Mouse (Mus musculus) T-helper 2 cell (primary cell): ENCODE measurements around the gene Cyp27a1.

Source experiments
- in situ Hi-C: fragments of 300-600 bp; cut with MboI, MseI; formaldehyde crosslinking; loops from one replicate; pipeline ENCODE4 v1.15.1; 2025; ENCODE audit warnings: high pct_unique_total_duplicates

Cyp27a1 gene

DNA sequence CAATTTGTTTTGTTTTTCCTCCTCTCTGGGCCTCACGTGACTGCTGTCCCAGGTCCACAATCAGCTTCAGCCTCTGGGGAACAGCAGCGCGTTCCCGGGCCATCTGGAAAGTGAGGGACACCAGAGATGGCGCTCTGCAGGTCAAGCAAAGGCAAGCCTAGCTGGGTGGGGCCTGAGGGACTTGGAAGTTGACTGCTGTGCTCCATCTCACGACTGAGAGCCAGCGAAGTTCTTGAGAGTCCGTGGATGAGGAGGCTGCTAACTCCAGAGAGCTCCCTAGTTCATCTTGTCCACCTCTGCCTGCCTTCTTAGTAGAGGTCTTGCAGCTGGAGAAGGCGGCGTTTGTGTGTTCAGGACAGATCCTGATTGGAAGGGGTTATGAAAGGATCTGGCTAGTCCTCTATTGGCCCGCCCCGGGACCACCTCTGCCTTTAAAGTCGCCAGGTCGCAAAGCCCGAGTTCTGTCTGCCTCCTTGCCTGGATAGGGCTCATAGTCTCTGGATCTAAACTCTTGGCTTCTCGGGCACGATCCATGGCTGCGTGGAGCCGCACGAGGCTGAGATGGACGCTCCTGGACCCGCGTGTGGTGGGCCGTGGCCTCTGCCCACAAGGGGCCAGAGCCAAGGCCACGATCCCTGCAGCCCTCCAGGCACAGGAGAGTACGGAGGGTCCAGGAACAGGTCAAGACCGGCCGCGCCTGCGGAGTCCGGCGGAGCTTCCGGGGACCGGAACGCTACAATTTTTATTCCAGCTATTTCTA lies at the start of gene Cyp27a1:
Gene Cyp27a1 (plus strand): TSS at position 476 of the 760 bp plus-strand sequence.
- in situ Hi-C loops: loop anchor here (10.0 to 25.0 kb wide), 2 partner anchors 412 to 1849 kb away; partner anchors contain the start of gene Nhej1

DNA sequence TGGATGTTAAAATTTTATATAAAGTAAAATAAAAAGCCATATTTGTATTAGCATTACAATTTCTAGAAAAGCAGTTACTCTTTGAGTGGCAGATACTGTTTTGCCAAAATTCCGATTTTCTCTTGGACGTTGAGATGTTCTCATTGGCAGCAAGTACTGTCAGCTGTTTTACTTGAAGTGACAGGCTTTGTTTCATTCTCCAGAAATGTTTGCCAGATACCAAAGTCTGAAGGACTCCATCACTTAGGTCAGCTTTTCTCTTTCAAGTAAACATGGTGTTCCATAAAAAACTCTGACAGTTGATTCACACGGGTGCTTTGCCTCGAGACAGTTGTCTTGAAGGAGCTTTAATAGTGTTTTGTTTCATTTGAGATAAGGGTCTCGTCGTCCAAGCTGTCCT lies 48.2 kb upstream of the Cyp27a1 start:
- in situ Hi-C loops: no loop called here

DNA sequence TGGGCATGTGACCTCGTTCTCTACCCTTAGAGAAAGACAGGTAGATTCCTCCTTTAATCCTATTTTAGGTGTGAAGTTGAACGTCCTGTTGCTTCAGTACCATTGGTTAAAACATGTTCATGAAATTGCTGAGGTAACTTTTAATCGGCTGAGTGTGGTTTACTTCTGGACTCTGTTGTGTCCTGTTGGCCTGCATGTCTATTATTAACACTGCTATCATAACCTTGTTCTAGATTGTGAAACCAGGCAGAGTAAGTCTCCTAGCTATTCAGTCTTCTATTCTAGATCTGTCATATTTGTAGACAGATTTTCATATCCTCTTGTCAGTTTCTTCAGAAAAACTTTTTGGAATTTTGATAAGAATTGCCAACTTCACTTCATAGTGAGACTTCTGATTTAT lies 45.0 kb upstream of the Cyp27a1 start:
- in situ Hi-C loops: no loop called here

DNA sequence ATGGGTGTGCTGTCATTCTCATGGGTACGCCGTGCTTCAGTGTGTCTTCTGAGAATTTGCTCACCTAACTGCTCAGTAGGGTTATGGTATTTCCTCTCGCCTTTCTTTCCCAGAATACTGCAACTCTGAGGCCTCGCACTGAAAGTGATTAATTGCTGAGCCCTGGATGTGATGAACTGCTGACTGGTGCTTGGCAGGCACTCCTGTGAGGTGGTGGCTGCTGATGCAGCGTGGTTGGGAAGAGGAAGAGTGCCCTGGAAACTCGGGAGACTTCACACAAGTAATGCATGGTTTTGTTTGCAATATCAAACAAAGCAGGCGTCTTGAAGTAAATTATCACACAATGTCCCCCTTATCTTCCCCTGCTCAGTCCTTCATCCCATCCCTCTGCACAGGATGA lies 40.6 kb upstream of the Cyp27a1 start:
- in situ Hi-C loops: no loop called here

DNA sequence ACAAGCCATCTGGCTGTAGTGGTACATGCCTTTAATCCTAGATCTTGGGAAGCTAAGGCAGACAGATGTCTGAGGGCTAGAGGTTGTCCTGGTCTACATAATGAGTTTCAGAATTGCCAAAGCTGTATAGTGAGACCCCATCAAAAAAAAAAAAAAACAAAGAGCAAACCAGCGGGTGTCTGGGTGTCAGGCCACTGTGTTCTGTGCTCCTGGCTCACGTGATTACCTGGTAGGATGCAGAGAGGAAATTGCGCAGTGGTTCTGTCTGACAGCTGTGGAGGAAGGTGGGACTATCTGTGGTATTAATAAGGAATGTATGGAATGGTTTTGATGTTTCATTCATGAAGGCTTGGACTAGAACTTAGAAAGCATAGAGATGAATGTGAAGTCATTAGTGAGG lies 36.5 kb upstream of the Cyp27a1 start:
- in situ Hi-C loops: no loop called here

DNA sequence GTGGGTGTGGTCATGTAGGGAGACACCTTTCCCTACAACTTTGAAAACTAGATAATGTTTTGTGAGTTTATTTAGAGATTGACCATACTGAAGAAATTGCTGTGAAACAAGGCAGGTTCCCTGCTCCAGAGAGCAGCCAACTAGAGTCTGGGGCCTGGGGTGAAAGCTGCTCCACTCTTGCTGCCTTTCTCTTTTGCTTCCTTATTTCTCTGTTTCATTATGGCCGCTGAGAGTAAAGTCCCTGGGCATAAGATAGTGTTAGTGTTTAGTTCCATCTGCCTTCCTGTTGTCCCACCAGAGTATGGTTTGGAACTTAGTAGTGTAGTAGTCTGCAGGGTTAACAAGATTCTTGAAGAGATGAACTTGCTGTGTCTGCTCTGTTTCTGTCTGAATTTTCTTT lies 35.5 kb upstream of the Cyp27a1 start:
- in situ Hi-C loops: no loop called here

DNA sequence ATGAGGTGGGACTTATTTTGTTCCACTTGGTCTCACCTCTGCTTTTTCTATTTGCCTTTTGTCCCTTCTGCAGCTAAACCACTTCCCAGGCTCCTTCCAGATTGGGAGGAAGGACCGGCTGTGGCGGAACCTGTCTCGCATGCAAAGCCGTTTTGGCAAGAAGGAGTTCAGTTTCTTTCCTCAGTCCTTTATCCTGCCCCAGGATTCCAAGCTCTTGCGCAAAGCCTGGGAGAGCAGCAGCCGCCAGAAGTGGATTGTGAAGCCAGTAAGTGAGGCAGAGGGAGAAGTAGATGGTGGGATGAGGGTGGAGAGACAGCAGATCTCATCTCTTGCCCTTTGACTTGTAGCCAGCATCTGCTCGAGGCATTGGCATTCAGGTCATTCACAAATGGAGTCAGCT lies 26.2 kb upstream of the Cyp27a1 start:
- in situ Hi-C loops: no loop called here

DNA sequence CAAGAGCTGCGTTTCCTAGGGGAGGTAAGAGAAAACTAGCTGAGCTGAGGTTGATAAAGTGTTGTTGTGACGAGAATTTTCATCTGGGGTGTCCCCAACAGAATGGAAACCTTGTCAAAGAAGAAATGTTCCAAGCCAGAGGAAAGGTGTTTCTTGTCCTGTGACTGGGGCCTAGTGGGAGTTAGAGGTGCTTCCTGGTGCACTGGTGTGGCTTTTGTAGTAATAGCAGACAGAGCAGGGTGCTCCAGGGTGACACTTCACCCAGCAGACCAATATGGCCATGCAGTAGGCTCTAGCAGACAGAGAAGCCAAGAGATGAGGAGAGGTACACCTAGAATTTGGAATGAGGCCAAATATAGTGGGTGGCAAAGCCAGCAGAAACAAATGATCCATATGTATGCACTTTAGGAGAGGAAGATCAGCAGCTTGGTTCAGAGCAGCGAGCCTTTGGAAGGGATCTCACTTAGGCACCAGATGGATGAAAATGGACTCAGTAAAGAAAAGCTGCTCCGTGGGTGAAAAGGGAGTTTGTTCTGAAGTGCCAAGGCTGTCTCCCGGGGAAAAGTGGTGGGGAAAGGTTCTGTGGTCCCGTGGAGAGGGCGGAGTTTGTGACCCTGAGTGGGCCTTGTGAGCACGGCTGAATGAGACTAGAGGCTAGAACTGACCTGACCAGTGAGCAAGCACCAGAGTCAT lies 19.3 kb upstream of the Cyp27a1 start:
- in situ Hi-C loops: no loop called here

DNA sequence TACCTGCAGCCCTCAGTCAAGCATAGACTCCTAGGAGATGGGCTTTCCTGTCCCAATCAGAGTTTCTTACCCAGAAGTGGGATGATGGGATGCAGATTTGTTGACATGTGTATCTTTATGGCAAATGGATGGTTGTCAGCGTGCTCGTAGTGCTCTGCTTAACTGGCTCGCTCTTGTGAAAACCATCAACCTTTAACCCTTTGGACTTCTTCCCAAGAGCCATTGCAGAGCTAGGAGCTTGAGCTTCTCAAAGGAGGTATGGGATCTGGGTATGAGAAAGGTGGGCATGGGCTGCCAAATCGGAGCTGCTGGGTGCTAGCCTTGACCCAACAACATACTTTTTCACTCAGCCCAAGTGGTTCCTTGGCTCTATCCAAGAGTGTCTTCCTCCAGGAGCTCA lies 17.5 kb upstream of the Cyp27a1 start:
- in situ Hi-C loops: no loop called here

DNA sequence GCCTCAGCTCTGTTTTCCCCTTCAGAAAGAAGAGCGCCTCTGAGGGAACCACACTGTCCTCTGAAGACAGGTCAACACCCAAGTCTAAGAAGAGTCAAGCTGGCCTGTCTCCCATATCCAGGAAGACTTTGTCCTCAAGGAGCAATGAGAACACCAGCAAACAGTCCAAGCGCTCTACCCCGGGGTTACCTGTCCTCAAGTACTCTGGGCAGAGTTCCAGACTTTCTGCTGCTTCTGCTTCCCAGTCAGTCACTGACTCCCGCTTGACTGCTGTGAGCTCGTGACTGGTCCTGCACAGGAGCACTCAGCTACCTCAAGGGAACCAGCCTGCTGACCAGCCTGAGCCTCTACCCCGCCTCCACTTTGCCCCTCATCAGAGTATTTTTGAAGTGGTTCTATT lies 16.0 kb upstream of the Cyp27a1 start:
- in situ Hi-C loops: no loop called here

DNA sequence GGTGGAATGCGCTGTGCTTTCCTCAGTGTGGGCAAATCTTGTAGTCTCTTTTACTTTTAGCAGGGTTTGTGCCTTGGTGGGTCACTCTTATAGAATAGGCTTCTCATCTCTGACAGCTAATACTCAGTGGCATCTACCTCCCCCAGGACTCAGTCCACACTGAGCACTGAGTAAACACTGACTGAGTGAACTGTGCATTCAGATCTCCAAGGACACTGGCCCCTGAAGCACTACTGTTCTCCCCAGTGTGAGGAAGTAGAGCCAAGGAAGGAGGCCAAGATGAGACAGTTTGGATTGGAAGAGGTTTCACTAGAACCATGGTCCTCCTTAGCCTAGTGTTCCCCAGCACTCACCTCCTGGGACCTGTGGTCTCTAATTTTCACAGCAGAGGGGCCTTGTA lies 15.0 kb upstream of the Cyp27a1 start:
- in situ Hi-C loops: no loop called here

DNA sequence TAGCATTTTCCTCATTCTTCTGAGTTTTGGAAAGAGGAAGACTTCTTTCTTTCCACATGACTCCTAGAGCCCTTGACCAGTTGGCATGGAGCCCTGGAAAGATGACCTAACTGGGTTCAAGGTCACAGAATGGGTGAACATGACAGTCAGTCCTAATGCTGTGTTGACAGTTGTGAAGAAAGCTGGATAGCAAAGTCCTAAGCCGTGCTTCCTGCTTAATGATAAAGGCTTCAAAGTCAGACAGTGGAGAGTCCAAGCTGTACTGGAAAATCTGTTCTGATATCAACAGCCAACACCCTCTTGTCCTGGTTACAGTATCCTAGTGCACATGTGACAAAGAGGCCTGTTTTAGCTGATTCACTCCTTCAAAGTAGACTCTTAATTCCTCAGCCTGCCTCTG lies 14.6 kb upstream of the Cyp27a1 start:
- in situ Hi-C loops: no loop called here

DNA sequence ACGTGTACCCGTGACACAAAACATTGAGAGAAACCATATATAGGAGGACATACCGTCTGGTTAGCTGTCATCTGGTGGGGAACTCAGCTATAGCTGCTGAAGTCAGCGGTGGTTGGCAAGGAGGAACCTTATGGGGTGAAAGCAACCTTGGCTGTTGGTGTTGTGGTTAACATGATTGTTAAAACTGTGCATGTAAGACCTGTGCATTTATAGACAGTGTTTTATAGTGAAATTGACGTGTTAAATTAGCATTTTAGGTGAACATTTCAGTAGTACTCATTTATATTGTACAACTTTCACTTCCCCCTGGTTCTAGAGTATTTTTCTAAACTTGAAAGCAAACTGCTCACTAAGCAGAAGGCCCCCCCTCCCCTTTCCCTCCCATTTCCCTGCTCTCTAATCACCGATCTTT lies 11.2 kb upstream of the Cyp27a1 start:
- in situ Hi-C loops: loop anchor here (25.0 kb wide), 1 partner anchor 1860 kb away; no protein-coding TSS in a partner anchor

DNA sequence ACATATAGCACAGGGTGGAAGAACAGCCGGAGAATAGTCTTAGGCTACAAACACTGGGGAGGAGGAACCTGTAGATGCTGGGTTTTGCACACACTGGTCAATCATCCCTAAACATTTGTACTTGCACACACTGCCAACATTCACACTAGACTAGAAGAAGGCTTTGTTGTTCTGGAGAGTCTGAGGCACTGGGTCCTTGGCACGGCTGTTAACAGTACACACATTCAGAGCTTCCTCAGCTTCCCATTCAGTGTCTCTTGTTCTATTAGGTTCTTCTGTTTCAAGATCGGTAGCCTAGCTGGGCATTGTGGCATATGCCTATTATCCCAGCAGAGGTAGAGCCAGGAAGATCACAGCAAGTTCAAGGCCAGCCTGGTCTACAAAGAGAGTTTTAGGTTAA lies 9.2 kb upstream of the Cyp27a1 start:
- in situ Hi-C loops: loop anchor here (25.0 kb wide), 1 partner anchor 1858 kb away; no protein-coding TSS in a partner anchor

DNA sequence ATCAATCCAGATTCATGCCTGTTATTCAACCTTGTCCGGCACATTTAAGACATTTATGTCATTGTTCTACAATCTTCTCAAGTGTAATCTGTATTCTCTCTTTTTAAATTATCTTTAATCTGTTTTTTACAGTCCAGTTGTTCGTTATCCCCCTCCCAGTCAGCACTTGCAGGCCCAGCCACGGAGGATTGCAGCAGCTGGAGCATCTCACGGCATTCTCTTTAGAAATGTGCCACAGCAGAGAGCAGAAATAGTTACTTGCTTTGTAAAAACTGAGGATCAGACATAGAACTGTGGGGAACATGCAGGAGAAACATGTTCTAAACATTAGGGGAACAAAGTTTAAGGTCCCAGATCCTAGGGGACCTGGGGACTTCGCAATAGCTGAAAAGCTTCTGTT lies 8.4 kb upstream of the Cyp27a1 start:
- in situ Hi-C loops: loop anchor here (25.0 kb wide), 1 partner anchor 1857 kb away; no protein-coding TSS in a partner anchor

DNA sequence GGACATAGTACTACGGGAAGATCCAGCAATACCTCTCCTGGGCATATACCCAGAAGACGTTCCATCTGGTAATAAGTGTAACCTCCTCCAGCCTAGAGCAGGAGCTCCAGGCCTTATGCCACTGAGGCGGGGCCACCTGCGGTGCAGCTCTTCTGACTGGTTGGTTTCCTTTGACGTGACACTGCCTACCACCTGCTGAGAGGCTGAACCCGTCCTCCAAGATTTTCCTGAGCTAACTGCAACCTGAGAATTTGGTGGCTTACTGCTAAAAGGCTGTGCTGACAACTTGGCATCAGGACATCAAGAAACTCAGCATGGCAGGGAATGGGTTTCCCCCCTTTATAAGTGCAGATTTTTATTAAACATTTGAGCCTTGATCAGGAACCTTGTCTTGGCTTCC lies 3.8 kb upstream of the Cyp27a1 start:
- in situ Hi-C loops: loop anchor here (25.0 kb wide), 1 partner anchor 1853 kb away; no protein-coding TSS in a partner anchor

DNA sequence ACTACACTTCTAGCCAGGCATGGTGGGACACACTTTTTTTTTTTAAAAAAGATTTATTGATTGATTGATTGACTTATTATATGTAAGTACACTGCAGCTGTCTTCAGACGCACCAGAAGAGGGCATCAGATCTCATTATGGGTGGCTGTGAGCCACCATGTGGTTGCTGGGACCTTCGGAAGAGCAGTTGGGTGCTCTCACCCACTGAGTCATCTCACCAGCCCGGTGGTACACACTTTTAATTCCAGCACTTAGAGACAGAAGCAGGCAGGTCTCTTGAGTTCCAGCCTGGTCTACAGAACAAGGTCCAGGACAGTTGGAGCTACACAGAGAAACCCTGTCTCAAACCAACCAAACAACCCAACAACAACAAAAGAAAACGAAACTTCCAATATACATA lies 1.3 kb upstream of the Cyp27a1 start:
- in situ Hi-C loops: loop anchor here (10.0 to 25.0 kb wide), 2 partner anchors 413 to 1850 kb away; partner anchors contain the start of gene Nhej1

DNA sequence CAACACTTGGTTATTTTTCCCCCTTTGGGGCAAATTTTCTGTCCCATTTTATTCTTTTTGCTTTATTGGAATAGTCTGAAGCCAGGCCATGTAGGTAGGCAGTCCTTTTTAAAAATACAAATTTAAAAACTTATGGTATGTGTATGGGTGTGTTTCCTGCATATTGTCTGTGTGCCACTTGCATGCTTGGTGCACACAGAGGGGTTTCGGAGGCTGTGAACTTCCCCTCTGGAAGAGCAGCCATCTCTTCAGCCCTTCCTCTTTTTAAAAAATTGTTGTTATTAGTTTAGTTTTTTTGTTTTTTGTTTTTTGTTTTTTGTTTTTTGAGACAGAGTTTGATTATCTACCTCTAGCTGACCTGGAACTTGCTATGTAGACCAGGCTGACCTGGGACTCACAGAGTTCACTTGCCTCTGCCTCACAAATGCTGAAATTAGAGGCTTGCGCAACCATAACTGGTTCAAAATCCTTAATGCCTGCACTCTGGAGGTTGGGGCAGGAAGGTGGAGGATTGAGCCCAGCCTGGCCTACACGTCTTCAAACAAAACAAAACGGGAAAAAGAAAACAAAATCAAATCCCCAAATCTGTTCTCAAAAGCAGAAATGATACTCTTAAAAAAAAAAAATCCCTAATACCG lies 794 bp upstream of the Cyp27a1 start:
- in situ Hi-C loops: loop anchor here (10.0 to 25.0 kb wide), 2 partner anchors 412 to 1850 kb away; partner anchors contain the start of gene Nhej1

DNA sequence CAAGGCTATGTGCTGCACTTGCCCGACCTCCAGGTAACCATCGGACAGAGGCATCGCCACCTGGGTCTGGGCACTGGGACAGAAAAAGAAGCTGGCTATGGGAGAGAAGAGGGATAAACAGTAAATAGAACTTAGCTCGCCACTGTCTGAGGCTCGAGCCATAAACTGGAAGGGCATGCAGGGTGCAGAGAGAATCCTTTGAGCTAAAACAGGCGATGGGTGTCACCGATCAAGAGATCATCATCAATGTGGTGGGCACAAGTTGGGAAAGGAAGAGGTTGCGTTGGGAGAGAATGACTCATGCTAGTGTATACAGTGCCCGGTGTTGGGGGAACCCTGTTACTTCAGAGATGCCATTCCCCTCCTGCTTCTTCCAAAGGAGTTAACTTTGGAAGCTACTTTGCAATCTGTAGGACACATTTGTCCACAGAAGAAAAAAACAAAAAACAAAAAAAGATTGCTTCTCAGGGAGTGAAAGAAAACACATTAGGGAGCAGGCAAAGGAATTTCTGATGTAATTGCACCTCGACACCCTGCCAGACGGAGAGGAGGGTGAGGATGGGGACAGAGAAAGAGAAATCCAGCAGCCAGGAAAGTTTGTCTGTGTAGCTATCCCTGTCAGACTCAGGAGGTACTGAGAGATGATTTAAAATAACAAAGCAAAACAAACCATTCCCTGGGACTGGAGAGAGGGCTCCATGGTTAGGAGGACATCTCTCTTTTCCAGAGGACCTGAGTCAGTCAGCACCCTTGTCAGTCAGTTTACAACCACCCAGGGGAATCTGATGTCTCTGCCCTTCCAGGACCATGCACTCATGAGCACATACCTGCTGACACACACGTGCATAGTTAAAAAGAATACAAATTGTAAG lies 721 bp downstream of the Cyp27a1 start:
- in situ Hi-C loops: loop anchor here (10.0 to 25.0 kb wide), 2 partner anchors 411 to 1848 kb away; partner anchors contain the start of gene Nhej1

DNA sequence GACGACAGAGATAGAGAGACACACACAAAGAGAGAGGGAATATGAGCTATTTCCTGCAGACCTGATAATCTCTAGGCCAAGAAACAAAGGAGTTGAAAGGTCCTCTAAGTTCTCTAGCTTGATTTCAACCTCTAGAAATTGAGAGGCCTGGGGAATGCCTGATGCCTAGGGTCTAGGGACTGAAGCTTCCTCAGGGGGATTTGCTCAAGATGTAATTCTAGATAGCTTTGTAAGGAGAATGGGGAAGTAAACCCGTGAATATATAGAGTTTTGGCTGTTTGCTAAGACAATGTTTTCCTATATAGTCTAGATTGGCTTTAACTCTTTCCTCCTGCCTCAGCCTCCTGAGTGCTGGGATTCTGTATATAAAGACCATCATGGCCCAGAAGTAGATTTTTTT lies 1.6 kb downstream of the Cyp27a1 start:
- in situ Hi-C loops: loop anchor here (10.0 to 25.0 kb wide), 2 partner anchors 410 to 1847 kb away; partner anchors contain the start of gene Nhej1

DNA sequence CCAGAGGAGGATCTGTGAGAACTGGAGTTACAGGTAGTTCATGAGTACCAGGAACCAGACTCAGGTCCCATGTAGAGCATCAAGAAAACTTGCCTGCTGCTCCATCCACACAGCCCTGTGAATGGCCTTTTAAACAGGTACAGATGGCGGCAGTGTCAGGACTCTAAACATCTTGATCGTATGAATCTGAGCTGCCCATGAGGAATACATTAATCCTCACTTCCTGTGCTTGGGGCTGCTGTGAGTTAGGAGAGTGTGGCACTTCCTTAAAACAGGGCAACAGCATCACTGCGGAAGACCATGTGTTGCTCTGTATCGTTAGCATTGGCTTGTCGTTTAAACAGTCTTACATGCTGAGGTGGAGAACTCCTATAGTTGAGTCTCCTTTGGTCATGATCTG lies 2.1 kb downstream of the Cyp27a1 start:
- in situ Hi-C loops: loop anchor here (10.0 to 25.0 kb wide), 2 partner anchors 409 to 1847 kb away; partner anchors contain the start of gene Nhej1
